Mouse (Mus musculus) kidney, postnatal 36 days (tissue): Measurements from ENCODE around the gene Olfr472.
"Not testable (repeated sequence)": the region's sequence is repeated elsewhere in the genome, so short reads cannot be mapped to it uniquely, and the experiment has no call there.

ENCODE experiments used
- DNase-seq, 2 experiments: peaks; one replicate each; pipeline ENCODE4 v3.0.0; 2021 to 2022; ENCODE audit warnings: mixed read lengths in 2 of 2

The Olfr472 gene

GRCm38 (mm10) chr7:107897602-107898001 is at the start of gene Olfr472:
Olfr472 (plus strand) TSS chr7:107897902.
- DNase-seq = no peak

- DNase-seq = no peak
Measured at GRCm38 (mm10) chr7:107930146-107930545, 32.4 kb downstream of the Olfr472 start, which contains the start of gene Olfr473. Olfr473 (plus strand) TSS chr7:107930446.

GRCm38 (mm10) chr7:107952539-107952938 is 54.8 kb downstream of the Olfr472 start:
- not testable (repeated sequence) for DNase-seq

- no peak for DNase-seq
Measured at GRCm38 (mm10) chr7:107954343-107954742, 56.6 kb downstream of the Olfr472 start, which contains the start of gene Olfr474. Olfr474 (plus strand) TSS chr7:107954643.
